Mouse (Mus musculus) right cerebral cortex, postnatal 36 days (tissue): ENCODE data around the gene Syn3.
A peak's percentile ranks its signal among the peaks of the same experiment; 100 is the strongest.

ENCODE experiments used
- DNase-seq, 2 experiments: peaks; one replicate each; pipeline ENCODE4 v3.0.0; 2022; ENCODE audit warnings: low spot score in 2 of 2, mixed read lengths in 1 of 2

The Syn3 gene

DNA sequence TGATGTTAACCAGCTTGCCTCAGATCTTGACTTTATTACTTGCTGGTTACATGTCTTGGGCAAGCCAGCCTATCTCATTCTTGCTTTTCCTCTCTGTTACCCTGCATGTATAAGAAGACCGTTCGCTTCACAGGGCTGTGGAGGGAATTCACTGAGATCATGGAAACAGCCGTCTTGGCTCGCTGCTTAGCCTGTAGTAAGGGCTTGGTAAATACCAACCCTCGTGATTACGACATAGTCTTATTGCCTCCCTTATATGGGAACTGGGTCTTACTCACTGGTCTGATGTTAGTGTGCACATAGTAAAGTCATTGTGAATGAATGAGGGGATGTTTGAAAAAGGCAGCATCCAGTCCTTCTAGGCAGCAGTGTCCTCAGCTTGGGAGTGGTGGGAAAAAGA is 188.2 kb downstream of the Syn3 start:
- no peak for DNase-seq

DNA sequence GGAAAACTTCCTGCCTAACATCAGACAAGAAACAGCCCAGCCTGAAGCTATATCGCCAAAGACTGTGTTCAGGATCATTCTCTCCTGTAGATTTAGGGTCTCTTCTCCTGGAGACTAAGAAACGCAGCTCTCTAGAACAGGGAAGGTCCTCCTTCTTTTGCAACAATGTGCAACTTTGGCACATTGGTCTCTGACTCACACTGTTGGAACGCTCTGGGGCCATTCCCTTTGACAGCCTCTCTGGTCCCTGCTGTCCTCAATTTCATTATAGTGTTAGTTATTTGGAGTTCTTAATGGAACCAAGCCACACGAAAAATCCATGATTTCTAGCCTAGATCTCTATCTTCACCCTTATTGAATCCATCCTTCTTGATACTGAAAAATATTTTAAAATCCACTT is 191.5 kb downstream of the Syn3 start:
- no peak for DNase-seq

DNA sequence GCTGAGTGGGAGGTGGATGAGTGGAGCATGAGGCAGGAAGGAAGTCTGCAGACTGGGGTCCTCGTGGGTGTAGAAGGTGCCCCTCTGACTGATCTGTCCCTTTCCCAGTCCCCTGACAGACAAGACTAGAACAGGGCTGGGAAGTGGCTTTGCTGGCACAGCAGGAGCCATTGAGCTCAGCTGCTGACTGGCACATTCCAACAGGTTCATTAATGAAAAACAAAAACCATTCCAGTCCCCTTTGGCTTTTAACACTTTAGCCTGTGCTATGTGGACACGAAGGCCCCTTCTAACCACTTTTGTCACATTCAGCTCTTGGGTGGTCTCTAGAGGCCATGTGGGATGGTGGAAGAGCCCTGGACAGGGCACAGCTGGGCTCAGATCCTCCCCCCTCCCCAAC is 194.1 kb downstream of the Syn3 start:
- DNase-seq: no peak

DNA sequence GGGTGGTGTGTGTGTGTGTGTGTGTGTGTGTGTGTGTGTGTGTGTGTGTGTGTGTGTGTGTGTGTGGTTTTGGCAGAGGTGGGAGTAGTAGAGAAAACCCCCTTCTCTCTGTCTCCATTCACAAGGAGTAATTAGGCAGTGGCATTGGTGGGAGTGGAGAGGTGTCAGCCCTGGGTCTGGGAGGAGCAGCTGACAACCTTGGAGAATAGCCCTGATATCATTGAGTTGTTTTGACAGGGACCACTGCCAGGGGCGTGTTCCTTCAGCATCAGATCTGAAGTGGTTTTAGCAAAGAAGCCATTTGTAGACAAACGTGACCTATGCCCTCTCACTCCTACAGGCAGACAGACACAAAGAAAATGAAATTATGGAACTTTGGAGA is 195.2 kb downstream of the Syn3 start:
- no peak for DNase-seq

DNA sequence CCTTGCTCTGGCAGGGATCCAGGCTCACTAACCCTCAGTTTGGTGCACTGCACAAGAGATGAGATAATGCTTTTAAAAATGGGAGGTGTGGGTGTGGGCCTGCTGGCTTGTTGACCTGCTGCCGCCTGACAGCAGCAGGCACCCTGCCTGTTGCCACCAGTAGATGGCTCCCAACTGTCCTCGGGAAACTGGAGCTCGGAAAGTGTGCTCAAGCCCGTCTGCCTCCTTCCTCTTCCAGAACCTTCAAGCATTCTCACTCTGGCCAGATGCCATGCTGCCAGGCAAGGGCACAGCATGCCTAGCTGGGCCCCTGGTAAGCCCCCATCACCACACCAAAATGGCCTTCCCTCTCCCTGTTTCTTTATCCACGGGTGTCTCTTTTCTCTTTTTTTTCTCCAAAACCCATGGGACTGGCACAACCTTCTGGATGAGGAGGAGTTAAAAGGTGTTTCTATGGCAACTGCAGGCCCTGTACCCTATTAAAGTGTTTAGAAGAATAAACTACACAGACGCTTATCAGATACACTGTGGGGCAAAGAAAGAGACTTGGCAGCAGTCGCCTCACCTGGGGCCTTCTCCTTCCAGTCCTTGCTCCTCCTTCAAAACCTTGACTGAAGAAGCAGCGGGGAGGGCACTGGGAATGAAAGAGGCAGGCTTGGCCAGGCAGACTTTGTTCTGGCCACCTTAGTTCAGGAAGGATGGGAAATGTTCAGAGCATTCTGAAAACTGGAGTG is 195.8 kb downstream of the Syn3 start:
- DNase-seq: peak; percentile 48 to 58

DNA sequence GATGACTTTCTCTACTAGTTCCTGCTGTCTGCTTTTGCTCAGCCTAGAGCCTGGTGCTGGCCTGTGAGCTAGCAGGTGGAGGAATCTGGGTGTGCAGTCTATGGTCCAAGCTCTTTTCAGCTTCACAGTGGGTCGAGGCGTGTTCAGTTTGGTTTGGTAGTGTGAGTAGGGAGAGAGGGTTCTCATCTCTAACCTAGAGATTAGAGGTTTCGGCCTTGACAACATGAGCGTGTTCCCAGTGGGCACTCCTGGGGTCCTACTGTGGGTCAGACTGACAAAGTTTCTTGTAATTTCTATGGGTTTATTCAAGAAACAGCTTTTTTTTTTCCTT is 196.4 kb downstream of the Syn3 start:
- DNase-seq: no peak

DNA sequence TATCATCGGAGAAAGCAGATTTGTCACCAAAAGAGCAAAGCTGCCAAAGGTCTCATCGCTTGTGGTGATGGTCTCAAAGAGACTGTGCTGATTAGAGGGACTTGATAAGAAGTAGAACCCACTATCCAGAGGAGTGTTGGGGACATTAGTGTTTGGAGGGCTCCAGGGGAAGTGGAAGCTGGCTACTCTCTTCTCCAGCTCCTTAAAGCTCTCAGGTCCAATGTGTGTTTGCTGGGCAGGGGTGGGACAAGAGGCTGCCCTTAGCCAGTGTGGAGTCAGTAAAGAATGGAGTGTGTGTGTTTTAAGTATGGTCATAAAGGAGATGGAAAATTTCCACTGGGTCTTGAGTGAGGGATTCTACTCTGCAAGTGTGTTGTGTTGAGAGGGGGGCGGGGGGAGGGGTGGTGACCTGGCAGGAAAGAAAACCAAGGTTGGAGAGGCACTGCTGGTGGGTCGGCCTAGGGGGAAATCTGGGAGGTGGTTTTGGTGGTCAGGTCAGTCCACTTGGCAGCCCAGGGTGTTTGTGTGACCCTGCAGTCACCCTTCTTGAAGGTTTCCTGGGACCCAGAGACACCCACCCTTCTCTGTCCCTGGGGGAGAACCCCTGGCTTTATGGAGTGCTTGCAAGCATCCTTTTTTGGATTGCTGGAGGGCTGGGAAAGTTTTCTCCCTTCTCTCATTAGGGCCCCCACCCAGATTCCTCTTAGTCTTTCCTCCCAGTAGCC is 196.9 kb downstream of the Syn3 start:
- DNase-seq: no peak

DNA sequence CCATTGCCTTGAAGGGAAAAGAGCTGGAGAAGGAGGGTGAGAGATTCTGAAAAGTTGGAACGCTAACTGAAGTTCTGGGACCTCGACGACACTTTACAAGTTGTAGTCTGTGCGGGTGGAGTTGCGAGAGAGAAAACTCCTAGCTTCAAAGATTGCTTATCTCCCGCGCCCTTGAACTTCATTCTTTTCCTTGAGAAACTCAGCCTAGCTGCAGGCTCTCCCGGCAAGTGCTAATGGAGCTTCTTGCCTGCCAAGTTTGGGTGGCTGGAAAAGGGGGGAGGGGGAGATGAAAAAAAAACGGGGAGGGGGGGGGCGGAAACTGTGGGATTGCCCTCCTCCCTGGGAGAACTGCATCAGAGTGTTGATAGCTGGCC is 197.6 kb downstream of the Syn3 start:
- DNase-seq: no peak

DNA sequence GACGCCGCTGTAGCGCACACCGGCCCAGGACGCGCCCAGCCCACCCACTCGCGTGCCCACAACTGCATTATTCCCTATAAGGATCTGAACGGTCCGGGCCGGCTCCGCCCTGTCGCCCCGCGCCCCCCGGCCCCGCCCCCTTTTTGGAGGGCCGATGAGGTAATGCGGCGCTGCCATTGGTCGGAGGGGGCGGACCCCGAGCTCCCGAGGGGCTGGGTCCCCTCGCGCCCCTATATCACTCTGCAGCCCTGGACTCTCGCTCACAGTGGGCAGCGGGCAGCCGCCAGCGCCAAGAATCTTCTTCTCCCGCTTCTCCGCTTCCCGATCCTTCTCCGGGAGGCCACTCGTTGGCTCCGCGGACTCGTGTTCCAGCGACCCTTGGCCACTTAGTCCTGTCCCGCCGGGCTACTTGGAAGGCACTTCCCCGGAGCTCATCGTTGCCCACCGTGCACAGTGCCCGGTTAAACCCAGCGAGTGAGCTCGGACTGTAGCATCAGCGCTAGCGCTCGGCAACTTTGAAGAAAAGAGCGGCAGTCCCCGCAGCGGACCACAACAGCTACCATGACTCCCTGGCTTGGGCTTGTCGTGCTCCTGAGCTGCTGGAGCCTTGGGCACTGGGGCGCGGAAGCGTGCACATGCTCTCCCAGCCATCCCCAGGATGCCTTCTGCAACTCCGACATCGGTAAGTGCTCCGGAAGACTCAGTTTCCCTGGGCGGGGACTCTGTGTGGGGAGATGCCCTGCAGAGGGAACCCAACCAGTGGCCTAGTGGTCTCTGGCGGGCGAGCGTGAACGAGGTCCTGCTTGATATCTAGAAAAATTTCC is 198.2 kb downstream of the Syn3 start, which contains the start of gene Timp3:
Gene Timp3, plus strand, starts transcription at position 80 of the 824 bp plus-strand sequence.
- peak in 1 of 2 experiments; percentile 20 for DNase-seq

DNA sequence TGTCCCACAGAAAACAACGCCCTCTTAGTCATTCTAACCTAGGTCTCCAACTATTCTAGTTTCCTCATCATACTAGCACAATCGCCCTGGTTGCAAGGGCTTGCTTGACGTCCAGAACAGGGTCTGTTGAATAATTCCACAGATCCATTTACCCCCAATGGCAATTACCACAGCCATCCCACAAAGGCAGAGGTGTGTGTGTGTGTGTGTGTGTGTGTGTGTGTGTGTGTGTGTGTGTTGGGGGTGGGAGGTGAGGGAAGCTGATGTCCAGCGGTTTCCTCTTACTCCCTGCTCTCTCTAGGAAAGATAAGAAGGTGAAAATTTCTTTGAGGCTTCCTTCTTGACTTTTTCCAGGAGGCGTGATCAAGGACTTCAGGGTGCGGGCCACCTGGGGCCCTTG is 198.9 kb downstream of the Syn3 start:
- no peak for DNase-seq

DNA sequence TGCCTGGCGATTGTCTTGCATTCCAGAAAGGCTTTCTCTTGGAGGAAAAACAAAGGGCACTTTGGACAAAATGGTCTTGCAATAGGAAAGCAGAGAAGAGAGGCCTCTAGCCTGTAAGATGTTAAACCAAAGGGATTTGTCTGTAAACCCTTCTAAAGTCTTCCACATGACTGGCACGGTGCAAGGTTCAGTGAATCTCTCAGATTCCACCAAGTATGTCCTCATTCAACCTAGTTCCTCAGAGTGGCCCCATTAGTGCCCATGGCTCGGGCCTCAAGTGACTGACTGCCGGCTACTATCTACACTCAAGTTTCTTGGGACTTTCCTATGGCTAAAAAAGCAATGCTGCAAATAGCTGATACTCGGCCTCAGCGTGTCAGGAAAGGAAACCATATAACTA is 200.4 kb downstream of the Syn3 start:
- no peak for DNase-seq

DNA sequence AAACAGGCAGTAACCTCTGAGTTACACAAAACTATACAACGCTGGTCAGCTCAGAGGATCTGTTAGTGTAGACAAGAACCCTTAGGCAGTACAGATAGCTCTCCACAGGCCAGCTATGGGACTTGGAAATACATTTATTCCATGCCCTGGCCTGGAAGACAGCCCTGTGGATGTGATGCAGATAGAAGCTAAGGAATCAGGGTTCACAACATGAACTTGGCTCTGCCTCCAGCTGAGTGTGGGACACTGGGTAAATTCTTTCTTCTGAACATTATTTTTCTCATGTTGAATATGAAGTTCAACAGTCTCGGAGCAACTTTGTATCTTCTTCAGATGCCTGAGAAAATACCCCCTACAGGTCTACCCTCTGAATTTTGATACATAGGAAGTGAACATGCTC is 201.4 kb downstream of the Syn3 start:
- no peak for DNase-seq

DNA sequence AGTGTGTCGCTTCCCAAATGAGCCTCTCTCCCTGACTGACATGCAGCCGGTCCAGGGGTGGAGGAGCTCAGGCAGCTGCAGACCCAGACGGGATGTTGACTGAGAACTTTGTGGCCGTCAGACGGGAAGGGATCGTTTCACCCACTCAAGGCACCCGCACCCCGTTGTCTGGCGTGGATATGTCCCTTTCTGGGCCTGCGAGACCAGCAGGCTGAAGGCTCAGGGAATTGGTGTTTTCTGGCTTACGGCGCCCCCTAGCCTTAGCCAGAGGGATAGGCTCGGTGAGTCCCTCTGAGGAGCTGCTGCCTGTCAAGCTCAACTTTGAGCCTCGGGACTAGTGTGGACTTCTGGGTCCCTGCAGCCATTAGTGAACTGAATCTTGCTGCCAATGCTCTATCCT is 202.6 kb downstream of the Syn3 start:
- DNase-seq: peak; percentile 54 to 58

DNA sequence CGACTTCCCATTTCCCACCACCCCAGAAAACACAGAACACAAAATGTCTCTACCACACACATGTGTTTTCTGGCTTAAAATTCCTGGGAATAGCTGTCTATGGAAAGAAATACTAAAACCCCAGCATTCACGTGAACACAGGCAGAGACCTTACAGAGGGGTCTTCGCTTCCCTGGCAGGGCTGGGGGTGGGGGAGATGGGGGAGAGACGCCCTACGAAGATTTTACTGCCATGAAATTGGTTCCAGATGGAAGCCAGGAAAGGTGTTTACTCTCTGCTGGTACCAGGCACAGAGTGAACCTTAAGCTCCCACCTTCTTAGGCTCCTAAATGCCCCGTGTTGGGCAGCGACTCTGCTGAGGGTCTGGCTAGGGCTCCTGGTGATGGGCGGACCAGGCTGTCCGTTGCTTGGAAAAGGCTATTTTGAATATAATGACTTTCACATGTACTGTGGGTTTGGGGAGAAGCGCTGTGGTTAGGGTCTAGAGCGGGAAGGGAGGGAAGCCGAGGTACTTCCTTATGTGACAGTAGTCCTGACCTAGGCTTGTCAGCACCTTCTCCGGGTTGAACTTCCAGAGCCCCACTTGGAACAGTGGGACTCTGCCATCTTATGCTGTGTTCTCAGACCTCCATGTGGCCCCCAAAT is 203.1 kb downstream of the Syn3 start:
- DNase-seq: no peak

DNA sequence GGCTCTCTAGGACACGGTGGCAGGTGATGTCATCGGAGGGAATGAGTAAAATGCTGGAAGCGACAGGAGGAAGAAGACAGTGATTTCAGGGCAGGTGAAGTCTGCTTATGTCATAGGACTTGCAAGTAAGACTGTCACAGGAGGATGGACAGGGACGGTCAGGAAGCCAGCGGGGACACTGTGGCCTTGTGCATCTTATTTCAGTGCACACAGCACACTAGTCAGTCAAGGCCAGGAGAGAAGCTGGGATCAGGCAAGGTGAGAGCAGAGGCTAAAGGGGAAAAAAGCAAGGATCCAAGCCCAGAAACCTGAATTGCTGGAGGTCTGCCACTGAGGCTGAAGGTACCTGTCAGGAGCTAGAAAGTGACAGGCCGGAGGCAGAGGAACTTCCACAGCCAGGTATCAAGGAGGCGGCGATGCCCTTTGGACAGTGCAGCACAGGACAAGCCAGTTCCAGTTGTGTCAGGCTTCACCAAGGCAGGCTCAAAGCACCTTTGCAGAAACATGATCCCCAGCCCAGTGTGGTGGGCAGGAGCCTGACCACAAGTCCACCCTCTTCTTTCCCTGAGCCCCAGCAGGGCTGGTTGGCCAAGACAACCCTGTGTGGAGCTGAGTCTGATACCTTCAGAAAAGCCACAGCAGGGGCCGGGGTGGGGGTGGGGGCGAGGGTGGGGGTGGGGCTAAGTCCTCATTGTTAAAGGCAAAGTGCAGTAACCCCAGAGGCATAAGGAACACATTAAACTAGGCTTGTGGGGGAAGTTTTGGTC is 203.9 kb downstream of the Syn3 start:
- DNase-seq: no peak

DNA sequence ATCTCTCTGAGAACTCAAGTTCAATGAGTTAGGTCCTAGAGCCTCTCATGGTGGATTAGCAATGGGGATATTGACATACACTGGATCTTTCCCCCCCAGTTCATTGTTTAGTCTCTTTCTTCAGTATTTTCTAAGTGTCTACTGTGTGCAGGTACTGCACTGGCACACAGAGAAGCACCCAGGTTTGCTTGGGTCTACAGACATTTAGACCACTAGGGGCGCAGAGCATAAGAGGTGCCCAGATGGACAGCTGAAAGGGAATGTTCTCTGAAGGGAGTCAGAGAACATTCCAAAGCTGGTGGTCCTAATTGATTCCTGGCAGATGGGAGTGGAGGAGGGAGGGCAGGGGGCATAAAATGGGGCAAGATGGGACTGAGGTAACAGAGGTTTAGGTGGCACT is 204.8 kb downstream of the Syn3 start:
- DNase-seq: no peak

DNA sequence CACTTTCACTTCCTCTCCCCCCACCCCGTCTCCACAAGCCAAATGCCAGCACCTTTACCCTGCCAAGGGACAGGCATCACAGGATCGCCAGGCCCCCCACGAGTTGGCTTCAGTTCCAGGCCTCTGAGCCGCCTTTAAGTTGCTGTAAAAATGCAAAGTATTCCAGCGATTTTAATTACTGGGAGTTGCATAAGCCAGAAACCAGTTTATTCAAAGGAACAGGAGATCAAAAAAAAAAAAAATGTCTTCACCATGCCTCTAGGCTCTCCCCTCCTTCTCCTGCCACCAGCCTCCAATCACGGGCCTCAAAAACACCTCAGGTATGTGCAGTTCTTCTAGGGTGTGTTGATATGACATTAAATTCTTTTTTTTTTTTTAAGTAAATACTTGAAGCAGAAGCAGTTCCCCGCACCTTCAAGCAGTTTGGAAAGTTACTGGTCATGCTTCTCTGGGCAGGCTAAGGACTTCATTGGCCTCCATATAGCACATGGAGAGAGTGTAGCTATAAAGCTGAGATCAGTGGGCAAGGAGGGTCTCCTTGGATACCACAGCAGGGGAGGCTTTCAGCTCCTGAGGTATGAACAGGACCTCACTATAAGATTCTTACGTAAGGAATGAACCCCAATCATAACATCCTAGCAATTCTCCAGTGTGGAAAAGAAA is 208.5 kb downstream of the Syn3 start:
- DNase-seq: no peak

DNA sequence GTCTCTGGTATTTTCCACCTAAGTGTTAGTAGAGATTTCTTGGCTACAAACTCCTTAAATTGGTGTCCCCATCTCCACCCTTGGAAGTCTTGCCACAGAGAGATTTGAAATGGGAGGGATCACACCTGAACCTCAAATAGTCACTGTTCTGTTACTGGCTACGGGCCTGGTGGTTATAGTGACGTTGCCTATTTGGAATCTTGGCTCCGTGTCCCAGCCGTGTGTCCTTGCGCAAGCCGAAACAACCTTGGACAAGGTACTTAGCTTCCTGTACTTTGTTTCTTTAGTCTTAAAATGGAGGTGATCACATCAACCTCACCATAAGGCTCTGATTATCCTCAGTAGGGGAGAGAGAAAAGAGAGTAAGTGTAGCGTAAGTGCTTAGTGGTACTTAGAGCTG is 212.2 kb downstream of the Syn3 start:
- DNase-seq: no peak

DNA sequence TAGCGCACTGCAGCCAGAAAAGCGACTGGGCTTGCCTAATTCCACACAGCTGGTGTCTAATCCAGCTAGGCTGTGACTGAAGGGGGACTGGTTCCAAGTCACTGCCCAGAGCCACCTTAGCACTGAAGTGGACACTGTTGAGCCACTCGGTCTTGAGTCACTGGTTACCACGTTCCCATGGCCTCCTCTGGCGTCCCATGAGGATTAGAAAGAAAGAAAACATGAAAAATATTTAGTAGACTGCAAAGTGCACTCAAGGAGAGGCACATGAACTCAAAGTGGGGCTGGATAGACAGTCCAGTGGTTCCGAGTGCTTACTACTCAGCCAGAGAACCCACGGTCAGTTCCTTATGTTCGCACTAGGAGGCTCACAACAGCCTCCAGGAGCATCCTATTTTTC is 217.5 kb downstream of the Syn3 start:
- no peak for DNase-seq

DNA sequence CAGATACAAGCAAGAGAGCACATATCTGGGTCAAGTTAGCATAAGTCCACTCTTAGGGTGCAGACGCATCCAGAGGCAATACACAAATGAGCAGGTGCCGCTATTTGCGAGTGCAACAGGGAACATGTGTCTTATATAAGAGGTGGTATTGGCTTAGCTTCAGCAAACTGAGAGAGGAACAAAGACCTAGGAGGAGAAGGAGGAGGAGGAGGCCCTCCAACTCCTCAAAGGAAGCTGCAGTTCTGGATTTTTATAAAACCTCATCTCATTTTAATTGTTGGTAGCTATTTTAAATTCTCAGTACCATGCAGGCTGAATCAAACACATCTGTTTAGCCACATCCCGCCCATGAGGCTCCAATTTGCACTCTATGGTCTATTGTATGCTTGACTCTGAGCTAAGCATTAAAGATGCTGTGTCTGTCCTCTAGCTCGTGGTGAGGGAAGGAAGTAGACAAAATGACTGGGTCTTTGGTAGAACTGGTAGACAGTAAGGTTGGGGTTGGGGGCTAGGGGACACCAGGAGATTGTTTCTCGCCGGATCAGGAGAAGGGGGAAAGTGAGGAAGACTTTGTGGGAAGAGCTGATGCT is 219.0 kb downstream of the Syn3 start:
- peak in 1 of 2 experiments; percentile 18 for DNase-seq

DNA sequence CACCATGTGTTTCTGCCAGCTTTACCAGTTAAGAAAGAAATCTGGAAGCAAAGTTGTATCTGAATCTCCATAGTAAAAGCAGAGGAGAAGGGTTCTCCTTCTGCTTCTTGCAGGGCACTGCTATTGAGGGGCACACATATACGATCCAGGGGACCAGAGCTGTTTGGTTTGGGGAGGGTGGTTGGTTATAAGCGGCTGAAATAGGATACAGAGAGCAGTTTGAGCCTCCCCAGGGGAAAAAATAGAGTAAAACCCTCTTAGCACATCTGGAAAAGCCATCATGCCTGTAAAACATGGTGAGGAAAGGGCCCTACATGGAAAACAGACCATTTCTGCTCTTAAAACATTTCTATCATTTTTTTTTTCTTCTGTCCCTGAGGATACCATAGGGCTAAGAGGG is 220.2 kb downstream of the Syn3 start:
- DNase-seq: no peak
